Mouse (Mus musculus) monocyte, adult 2 months (primary cell): ENCODE results near the gene Dlk1.
A peak's percentile ranks its signal among the peaks of the same experiment; 100 is the strongest.

ENCODE experiments used
- DNase-seq, 2 experiments: peaks; one replicate each; pipeline ENCODE4 v3.0.0; 2022; ENCODE audit warnings: low spot score in 2 of 2, low read depth in 1 of 2

Gene Dlk1

GRCm38 (mm10) chr12:109452592-109452991 is at the start of gene Dlk1:
Gene Dlk1 (plus strand): TSS chr12:109452823.
- no peak for DNase-seq

DNA sequence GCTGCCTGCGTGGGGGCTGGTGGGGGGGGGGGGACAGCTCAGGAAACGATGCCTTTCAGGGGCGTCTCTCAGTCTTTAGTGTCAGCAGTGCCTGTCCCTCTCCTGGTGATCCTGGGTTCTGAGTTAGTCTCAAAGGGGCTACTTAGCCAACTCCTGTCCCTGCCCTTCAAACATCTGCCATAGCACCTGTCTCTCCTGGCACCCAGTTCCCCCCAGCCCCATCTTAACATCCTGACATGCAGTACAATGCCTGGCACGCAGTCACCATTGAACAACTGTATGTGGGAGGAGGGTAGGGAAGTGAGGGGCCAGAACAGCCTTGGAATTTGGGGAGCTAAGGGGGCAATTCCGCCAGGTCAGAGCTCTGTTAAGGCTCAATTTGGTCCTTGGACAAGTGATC is 49.7 kb upstream of the Dlk1 start:
- DNase-seq = no peak

DNA sequence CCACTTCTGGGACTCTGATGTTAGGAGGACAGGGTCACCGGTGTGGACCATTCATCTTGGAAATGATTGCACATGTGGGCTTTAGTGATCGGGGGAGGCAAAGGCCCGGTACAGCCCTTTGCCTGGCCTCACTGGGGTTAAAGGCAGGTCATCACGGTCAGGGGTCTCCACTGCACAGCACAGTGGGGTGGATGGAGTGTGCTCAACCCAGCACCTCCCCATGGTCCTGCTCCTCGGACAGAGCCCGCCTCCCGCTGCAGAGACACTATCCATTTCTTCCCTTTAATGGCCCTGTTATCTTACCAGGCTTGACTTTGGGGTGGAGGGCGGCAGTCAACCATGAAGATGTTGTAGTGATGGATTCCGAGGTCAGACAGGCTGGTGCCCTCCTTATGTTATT is 48.9 kb upstream of the Dlk1 start:
- no peak for DNase-seq

- DNase-seq = no peak
These were observed 46.6 kb upstream of the Dlk1 start for GRCm38 (mm10) chr12:109406018-109406417.

GRCm38 (mm10) chr12:109410723-109411122 is 41.9 kb upstream of the Dlk1 start:
- no peak for DNase-seq

DNA sequence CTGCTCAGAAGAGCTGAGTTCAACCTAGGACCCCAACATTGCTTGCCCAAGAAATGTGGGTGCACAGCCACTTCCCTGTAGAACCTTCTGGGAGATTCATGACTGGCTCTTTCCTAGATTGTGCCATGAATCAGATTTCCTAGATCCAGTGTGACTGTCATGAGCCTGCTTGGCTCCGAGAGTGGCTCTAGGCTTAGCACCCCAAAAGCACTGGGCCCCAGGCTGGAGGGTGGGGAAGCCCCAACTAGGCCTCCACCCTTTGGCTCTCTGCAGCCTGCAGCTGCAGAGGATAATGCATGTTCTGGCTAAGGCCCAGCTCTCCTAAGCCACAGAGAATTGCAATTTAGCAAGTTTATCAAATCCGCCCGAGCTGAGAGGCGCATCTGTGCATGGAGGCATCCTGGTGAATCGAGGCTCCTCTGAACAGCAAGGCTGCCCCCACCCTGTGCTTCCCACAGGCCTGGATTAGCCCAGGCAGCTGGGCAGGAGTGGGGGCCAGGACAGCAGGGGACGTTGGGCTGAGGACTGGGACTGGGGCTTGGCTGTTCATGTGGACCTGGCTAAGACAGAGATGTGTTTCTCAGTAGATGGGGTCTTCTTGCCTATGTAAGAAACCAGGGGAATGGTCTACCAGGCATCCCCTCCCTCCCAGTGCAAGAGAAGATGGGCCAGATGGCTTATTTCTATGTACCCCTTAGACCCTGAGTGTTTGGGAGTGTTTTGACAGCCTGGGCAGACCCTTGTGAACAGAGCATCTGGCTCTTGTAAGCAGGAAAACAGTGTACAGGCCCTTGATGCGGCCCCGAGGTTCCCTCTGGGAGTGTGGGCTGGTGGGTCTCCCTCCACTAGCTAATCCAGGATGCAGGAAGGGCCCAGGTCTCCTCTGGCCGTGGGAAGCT is 41.2 kb upstream of the Dlk1 start:
- no peak for DNase-seq

- no peak for DNase-seq
These were observed 40.6 kb upstream of the Dlk1 start for GRCm38 (mm10) chr12:109412071-109412440.

DNA sequence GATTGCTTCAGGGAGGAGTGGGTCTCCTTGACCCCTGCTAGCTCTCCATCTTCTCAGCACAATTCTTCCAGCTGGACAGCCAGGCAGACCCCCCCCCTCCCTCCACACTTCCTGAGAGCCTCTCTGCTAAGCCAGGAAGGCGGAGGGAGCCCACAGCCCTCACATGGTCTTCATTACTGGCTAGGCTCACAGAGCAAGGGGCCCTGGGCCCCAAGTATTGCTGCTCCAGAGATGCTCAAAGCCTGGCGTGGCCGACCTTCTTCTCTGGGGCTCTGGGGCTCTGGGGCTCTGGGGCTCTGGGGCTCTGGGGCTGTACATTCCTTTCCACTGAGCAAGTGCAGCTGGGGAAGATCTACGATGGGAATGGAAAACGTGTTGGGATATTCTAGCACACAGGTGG is 39.9 kb upstream of the Dlk1 start:
- DNase-seq = no peak

DNA sequence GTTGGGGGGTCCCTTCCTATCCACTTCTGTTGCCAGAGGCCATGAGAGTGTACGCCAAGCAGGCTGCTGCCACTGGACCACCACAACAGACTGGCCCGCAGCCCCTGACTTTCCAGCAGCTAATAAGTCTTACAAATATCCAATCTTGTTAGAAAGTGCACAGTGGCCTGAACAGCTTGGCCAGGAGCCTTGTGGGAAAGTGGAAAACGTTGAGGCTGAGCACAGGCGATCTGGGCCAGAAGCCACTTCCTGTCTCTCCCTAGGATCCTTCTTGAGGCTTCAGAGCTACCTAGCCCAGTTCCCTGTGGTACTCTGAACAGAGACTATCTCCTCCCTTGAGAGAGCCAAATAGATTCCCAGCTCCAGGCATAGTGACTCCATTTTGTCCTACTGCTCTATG is 39.3 kb upstream of the Dlk1 start:
- no peak for DNase-seq

DNA sequence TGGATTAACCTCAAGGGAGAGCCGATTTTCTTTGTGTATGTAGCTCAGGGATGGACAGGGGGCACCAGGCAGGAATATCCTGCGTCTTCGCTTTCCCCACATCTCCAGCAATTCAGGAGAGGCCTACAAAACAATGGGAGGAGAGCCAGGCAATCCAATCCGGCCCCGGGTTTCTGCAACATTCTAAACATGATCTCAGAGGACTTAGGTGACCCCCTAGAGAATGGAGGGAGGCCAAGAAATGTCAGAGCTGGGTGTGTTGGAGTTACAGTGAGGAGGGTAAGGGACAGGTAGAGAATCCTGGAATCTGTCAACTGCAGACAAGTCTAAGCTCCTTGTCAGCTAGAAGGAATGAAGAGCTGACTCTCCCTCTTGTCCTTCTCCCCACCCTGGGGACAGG is 35.9 kb upstream of the Dlk1 start:
- no peak for DNase-seq

- DNase-seq = no peak
These were observed 35.0 kb upstream of the Dlk1 start for GRCm38 (mm10) chr12:109417476-109418201.

- DNase-seq = no peak
These were observed 32.6 kb upstream of the Dlk1 start for GRCm38 (mm10) chr12:109420006-109420405.

DNA sequence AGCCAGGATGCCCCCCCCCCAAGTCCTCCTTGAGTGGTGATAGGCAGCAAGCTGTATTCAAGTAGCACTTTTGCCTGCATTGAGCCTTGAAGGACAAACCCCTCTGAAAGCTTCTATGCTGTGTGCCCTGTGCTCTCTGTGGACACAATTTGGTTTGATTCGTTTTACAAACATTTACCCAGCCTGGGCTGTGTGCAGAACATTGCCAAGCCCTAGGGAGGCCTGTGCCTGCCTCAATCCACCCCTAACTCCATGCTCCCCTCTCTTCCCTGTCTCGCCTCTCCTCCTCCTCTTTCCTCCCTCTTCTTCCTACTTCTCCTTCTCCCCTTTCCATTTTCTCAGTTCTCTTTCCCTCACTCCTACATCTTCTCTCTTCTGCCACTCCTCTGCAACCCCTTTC is 29.5 kb upstream of the Dlk1 start:
- no peak for DNase-seq

DNA sequence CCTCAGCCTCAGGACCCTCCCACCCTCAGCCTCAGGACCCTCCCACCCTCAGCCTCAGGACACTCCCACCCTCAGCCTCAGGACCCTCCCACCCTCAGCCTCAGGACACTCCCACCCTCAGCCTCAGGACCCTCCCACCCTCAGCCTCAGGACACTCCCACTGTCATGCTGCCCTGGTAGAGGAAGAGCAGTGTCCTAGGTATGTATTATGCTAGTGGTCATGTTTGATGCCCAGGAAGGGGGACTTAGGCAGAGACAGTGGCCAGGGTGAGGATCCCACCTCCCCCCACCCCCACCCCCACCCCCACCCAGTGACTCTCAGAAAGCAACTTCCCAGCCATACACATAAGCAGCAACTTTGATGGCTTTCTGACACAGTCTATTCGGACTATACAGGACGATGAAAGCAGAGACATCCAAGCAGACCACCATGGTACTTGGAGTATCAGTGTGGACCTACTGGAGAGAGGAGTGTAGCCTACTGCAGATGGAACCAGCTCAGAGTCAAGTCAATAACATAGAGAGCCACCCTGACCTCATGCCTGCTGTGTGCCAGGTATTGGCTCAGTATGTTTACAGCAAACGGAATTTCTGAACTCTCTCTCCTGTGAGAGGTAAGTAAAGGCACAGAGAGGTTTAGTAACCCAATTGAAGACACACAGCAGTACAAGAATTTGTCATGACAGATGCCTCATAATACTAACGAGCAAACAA is 28.8 kb upstream of the Dlk1 start:
- DNase-seq = no peak

GRCm38 (mm10) chr12:109424753-109425332 is 27.8 kb upstream of the Dlk1 start:
- DNase-seq = no peak

GRCm38 (mm10) chr12:109425982-109426381 is 26.6 kb upstream of the Dlk1 start:
- DNase-seq = no peak

GRCm38 (mm10) chr12:109432475-109433130 is 20.0 kb upstream of the Dlk1 start:
- DNase-seq = no peak

- DNase-seq = no peak
These were observed 16.2 kb upstream of the Dlk1 start for GRCm38 (mm10) chr12:109436367-109436807.

GRCm38 (mm10) chr12:109436852-109437251 is 15.8 kb upstream of the Dlk1 start:
- DNase-seq = no peak

GRCm38 (mm10) chr12:109437559-109438350 is 14.9 kb upstream of the Dlk1 start:
- peak in 1 of 2 experiments; percentile 51 for DNase-seq
